Mouse (Mus musculus): ENCODE data around the gene Sema3e. TPM values are rescaled to one million over a fixed set of nuclear protein-coding genes. Genes with fewer than 3 reads are reported as not detected.

The Sema3e gene
- polyA plus RNA-seq, 1 experiment = 0.47 TPM

- no peaks in the 10 kb centered on the region for H3K27me3 ChIP-seq (ENCODE audit: control insufficient read depth, insufficient read depth, low read length)
- H3K4me1 ChIP-seq (ENCODE audit: control insufficient read depth, insufficient read depth, low read length) = no peaks in the 10 kb centered on the region
Measured at GRCm38 (mm10) chr5:14040208-14040607, 15.1 kb downstream of the Sema3e start.

GRCm38 (mm10) chr5:14043116-14043515 lies 18.0 kb downstream of the Sema3e start:
- no peak for TF ChIP-seq CTCF (IDR thresholded peaks at IDR 0.05; ENCODE audit: control insufficient read depth, insufficient read depth, insufficient replicate concordance, low read depth, low read length)
- TF ChIP-seq POLR2A (IDR thresholded peaks at IDR 0.05; ENCODE audit: control insufficient read depth, low read depth, low read length) = no peak
- Histone ChIP-seq H3K4me3 (ENCODE audit: control insufficient read depth, low read depth, low read length) (no peak overlapping the region), H3K27me3 (ENCODE audit: control insufficient read depth, insufficient read depth, low read length) (no peaks in the 10 kb centered on the region), H3K4me1 (ENCODE audit: control insufficient read depth, insufficient read depth, low read length) (no peaks in the 10 kb centered on the region), H3K27ac (ENCODE audit: control insufficient read depth, insufficient read depth, low read depth, low read length) (no peak overlapping the region), H3K36me3 (ENCODE audit: control insufficient read depth, insufficient read depth, low read length) (no peaks in the 10 kb centered on the region)

More at GRCm38 (mm10) chr5:14040208-14040607, 15.1 kb downstream of the Sema3e start:
- Histone ChIP-seq H3K4me3 (ENCODE audit: control insufficient read depth, low read depth, low read length) (no peak overlapping the region), H3K27ac (ENCODE audit: control insufficient read depth, insufficient read depth, low read depth, low read length) (no peak overlapping the region), H3K36me3 (ENCODE audit: control insufficient read depth, insufficient read depth, low read length) (no peaks in the 10 kb centered on the region)
- TF ChIP-seq CTCF (IDR thresholded peaks at IDR 0.05; ENCODE audit: control insufficient read depth, insufficient read depth, insufficient replicate concordance, low read depth, low read length) = no peak
- no peak for TF ChIP-seq POLR2A (IDR thresholded peaks at IDR 0.05; ENCODE audit: control insufficient read depth, low read depth, low read length)

- no peak for TF ChIP-seq CTCF (IDR thresholded peaks at IDR 0.05; ENCODE audit: control insufficient read depth, insufficient read depth, insufficient replicate concordance, low read depth, low read length)
- TF ChIP-seq POLR2A (IDR thresholded peaks at IDR 0.05; ENCODE audit: control insufficient read depth, low read depth, low read length) = no peak
- Histone ChIP-seq H3K27ac (ENCODE audit: control insufficient read depth, insufficient read depth, low read depth, low read length) (no peak overlapping the region), H3K36me3 (ENCODE audit: control insufficient read depth, insufficient read depth, low read length) (no peaks in the 10 kb centered on the region), H3K4me3 (ENCODE audit: control insufficient read depth, low read depth, low read length) (no peak overlapping the region), H3K4me1 (ENCODE audit: control insufficient read depth, insufficient read depth, low read length) (no peaks in the 10 kb centered on the region), H3K27me3 (ENCODE audit: control insufficient read depth, insufficient read depth, low read length) (no peaks in the 10 kb centered on the region)
Measured at GRCm38 (mm10) chr5:14043983-14044382, 18.9 kb downstream of the Sema3e start.

GRCm38 (mm10) chr5:14048660-14049059 lies 23.6 kb downstream of the Sema3e start:
- H3K27me3 ChIP-seq (ENCODE audit: control insufficient read depth, insufficient read depth, low read length) = no peaks in the 10 kb centered on the region
- no peak overlapping the region for H3K27ac ChIP-seq (ENCODE audit: control insufficient read depth, insufficient read depth, low read depth, low read length)
- no peaks in the 10 kb centered on the region for H3K36me3 ChIP-seq (ENCODE audit: control insufficient read depth, insufficient read depth, low read length)
- TF ChIP-seq POLR2A (IDR thresholded peaks at IDR 0.05; ENCODE audit: control insufficient read depth, low read depth, low read length) (no peak), CTCF (IDR thresholded peaks at IDR 0.05; ENCODE audit: control insufficient read depth, insufficient read depth, insufficient replicate concordance, low read depth, low read length) (no peak)
- no peak overlapping the region for H3K4me3 ChIP-seq (ENCODE audit: control insufficient read depth, low read depth, low read length)
- H3K4me1 ChIP-seq (ENCODE audit: control insufficient read depth, insufficient read depth, low read length) = no peaks in the 10 kb centered on the region

GRCm38 (mm10) chr5:14054472-14054871 lies 29.4 kb downstream of the Sema3e start:
- Histone ChIP-seq H3K4me1 (ENCODE audit: control insufficient read depth, insufficient read depth, low read length) (no peaks in the 10 kb centered on the region), H3K36me3 (ENCODE audit: control insufficient read depth, insufficient read depth, low read length) (no peaks in the 10 kb centered on the region), H3K4me3 (ENCODE audit: control insufficient read depth, low read depth, low read length) (no peak overlapping the region), H3K27me3 (ENCODE audit: control insufficient read depth, insufficient read depth, low read length) (no peaks in the 10 kb centered on the region), H3K27ac (ENCODE audit: control insufficient read depth, insufficient read depth, low read depth, low read length) (no peak overlapping the region)
- TF ChIP-seq CTCF (IDR thresholded peaks at IDR 0.05; ENCODE audit: control insufficient read depth, insufficient read depth, insufficient replicate concordance, low read depth, low read length) (no peak), POLR2A (IDR thresholded peaks at IDR 0.05; ENCODE audit: control insufficient read depth, low read depth, low read length) (no peak)

- TF ChIP-seq CTCF (IDR thresholded peaks at IDR 0.05; ENCODE audit: control insufficient read depth, insufficient read depth, insufficient replicate concordance, low read depth, low read length) (no peak), POLR2A (IDR thresholded peaks at IDR 0.05; ENCODE audit: control insufficient read depth, low read depth, low read length) (no peak)
Measured at GRCm38 (mm10) chr5:14059895-14060553, 34.9 kb downstream of the Sema3e start.

GRCm38 (mm10) chr5:14062918-14063481 lies 37.9 kb downstream of the Sema3e start:
- TF ChIP-seq POLR2A (IDR thresholded peaks at IDR 0.05; ENCODE audit: control insufficient read depth, low read depth, low read length) = no peak
- no peak for TF ChIP-seq CTCF (IDR thresholded peaks at IDR 0.05; ENCODE audit: control insufficient read depth, insufficient read depth, insufficient replicate concordance, low read depth, low read length)
- no peaks in the 10 kb centered on the region for H3K27me3 ChIP-seq (ENCODE audit: control insufficient read depth, insufficient read depth, low read length)
- H3K36me3 ChIP-seq (ENCODE audit: control insufficient read depth, insufficient read depth, low read length) = no peaks in the 10 kb centered on the region
- no peaks in the 10 kb centered on the region for H3K4me1 ChIP-seq (ENCODE audit: control insufficient read depth, insufficient read depth, low read length)
- no peak overlapping the region for H3K27ac ChIP-seq (ENCODE audit: control insufficient read depth, insufficient read depth, low read depth, low read length)
- no peak overlapping the region for H3K4me3 ChIP-seq (ENCODE audit: control insufficient read depth, low read depth, low read length)

More at GRCm38 (mm10) chr5:14059895-14060553, 34.9 kb downstream of the Sema3e start:
- Histone ChIP-seq H3K4me3 (ENCODE audit: control insufficient read depth, low read depth, low read length) (no peak overlapping the region), H3K27ac (ENCODE audit: control insufficient read depth, insufficient read depth, low read depth, low read length) (no peak overlapping the region), H3K27me3 (ENCODE audit: control insufficient read depth, insufficient read depth, low read length) (no peaks in the 10 kb centered on the region), H3K36me3 (ENCODE audit: control insufficient read depth, insufficient read depth, low read length) (no peaks in the 10 kb centered on the region), H3K4me1 (ENCODE audit: control insufficient read depth, insufficient read depth, low read length) (no peaks in the 10 kb centered on the region)

All from testis, adult 2 months (tissue).